Mouse (Mus musculus): ENCODE results near the gene Sfi1.
"Not testable (repeated sequence)": the region's sequence is repeated elsewhere in the genome, so short reads cannot be mapped to it uniquely, and the experiment has no call there.

- TF ChIP-seq CTCF, POLR2A (IDR thresholded peaks at IDR 0.05; ENCODE audit: extremely low read depth, insufficient read depth, low read length): not testable (repeated sequence)
These were observed 12.6 kb downstream of the Sfi1 start for GRCm38 (mm10) chr11:3180510-3181160.

Measured in cortical plate, adult 2 months (tissue).